Mouse (Mus musculus) lung, embryonic 16.5 days (tissue): ENCODE data around the gene Nav2. TPM values are rescaled to one million over a fixed set of nuclear protein-coding genes. Genes with fewer than 3 reads are reported as not detected.

Source experiments
- ATAC-seq: fragments of 200-750 bp; cut with Nextera tagmentation; 2 replicates; pipeline ENCODE4 v1.8.0; 2017; ENCODE audit warnings: low read depth, mild to moderate bottlenecking, moderate library complexity
- H3K27ac ChIP-seq: fragments of 300-500 bp; sonication (generic); 2 replicates; pipeline ENCODE4 v1.5.1; 2014; ENCODE audit warnings: mild to moderate bottlenecking, control low read depth, low read length
- H3K27me3 ChIP-seq: fragments of 300-500 bp; sonication (generic); 2 replicates; pipeline ENCODE4 v1.6.1; 2014; ENCODE audit warnings: low read depth, low read length, mixed read lengths; ENCODE audit not compliant: control insufficient read depth, insufficient read depth
- H3K36me3 ChIP-seq: fragments of 300-500 bp; sonication (generic); 2 replicates; pipeline ENCODE4 v1.6.1; 2014; ENCODE audit warnings: low read length; ENCODE audit not compliant: control insufficient read depth, insufficient read depth
- H3K4me1 ChIP-seq: fragments of 300-500 bp; sonication (generic); replicated peaks from 2 replicates; pipeline ENCODE4 v1.6.1; 2014; ENCODE audit warnings: low read length, mixed read lengths; ENCODE audit not compliant: control insufficient read depth, insufficient read depth
- H3K4me2 ChIP-seq: fragments of 300-500 bp; sonication (generic); 2 replicates; pipeline ENCODE4 v1.6.1; 2014; ENCODE audit warnings: low read depth, low read length, control low read depth
- H3K4me3 ChIP-seq: fragments of 300-500 bp; sonication (generic); 2 replicates; pipeline ENCODE4 v1.5.1; 2014; ENCODE audit warnings: mild to moderate bottlenecking, low read length, control low read depth
- H3K9ac ChIP-seq: fragments of 300-500 bp; sonication (generic); 2 replicates; pipeline ENCODE4 v1.6.1; 2014; ENCODE audit warnings: low read length, control low read depth
- H3K9me3 ChIP-seq: fragments of 300-500 bp; sonication (generic); 2 replicates; pipeline ENCODE4 v1.6.1; 2016; ENCODE audit warnings: low read length; ENCODE audit not compliant: control insufficient read depth
- WGBS: fragments of 180-500 bp; shearing (Covaris S2); extraction: QIAGEN DNeasy Blood & Tissue Kit; methylation state at CpG from one replicate; pipeline ENCODE4 v1.1.7; 2014; 5-methylcytosine and 5-hydroxymethylcytosine counted together
- polyA plus RNA-seq: library from polyadenylated mRNA; unstranded; fragments of >200 nt; fragmentation: Nextera tagmentation; extraction: Ambion mirVana; gene quantifications from 2 replicates; pipeline ENCODE4 v1.2.1, GENCODE M21; 2015

The Nav2 gene
- polyA plus RNA-seq, 1 experiment from 2014 or later: 27.3 TPM

- ATAC-seq: no peak
- H3K9ac ChIP-seq: no peak overlapping the region
- H3K27ac ChIP-seq: no peak overlapping the region
- no peak overlapping the region for H3K4me3 ChIP-seq
- no peak overlapping the region for H3K4me2 ChIP-seq
- no peaks in the 10 kb centered on the region for H3K27me3 ChIP-seq
- H3K36me3 ChIP-seq: no peaks in the 10 kb centered on the region
- H3K9me3 ChIP-seq: no peaks in the 10 kb centered on the region
- WGBS: 54% methylated on average over 6 of the region's 6 CpGs
- peaks cover 30% of the 10 kb centered on the region for H3K4me1 ChIP-seq
Measured at GRCm38 (mm10) chr7:49301487-49301886, 393.0 kb downstream of the Nav2 start.

- no peak overlapping the region for H3K27ac ChIP-seq
- WGBS: 2% methylated on average over 31 of the region's 31 CpGs
Measured at GRCm38 (mm10) chr7:49303600-49304411, 395.3 kb downstream of the Nav2 start.

GRCm38 (mm10) chr7:49307717-49308116 lies 399.2 kb downstream of the Nav2 start:
- peaks cover 12% of the 10 kb centered on the region for H3K4me1 ChIP-seq
- H3K27ac ChIP-seq: no peak overlapping the region
- 89% methylated on average over 6 of the region's 6 CpGs for WGBS
- no peak for ATAC-seq
- no peaks in the 10 kb centered on the region for H3K36me3 ChIP-seq
- H3K4me3 ChIP-seq: no peak overlapping the region
- H3K4me2 ChIP-seq: no peak overlapping the region
- no peak overlapping the region for H3K9ac ChIP-seq
- H3K27me3 ChIP-seq: no peaks in the 10 kb centered on the region
- no peaks in the 10 kb centered on the region for H3K9me3 ChIP-seq

More at GRCm38 (mm10) chr7:49303600-49304411, 395.3 kb downstream of the Nav2 start:
- peak overlapping the region; percentile 75 for H3K4me2 ChIP-seq
- H3K36me3 ChIP-seq: no peaks in the 10 kb centered on the region
- peak overlapping the region; percentile 51 for H3K9ac ChIP-seq
- peak; percentile 76 for ATAC-seq
- H3K9me3 ChIP-seq: no peaks in the 10 kb centered on the region
- H3K27me3 ChIP-seq: no peaks in the 10 kb centered on the region
- H3K4me1 ChIP-seq: peaks cover 18% of the 10 kb centered on the region
- H3K4me3 ChIP-seq: peak overlapping the region; percentile 48

GRCm38 (mm10) chr7:49309746-49310145 lies 401.2 kb downstream of the Nav2 start:
- no peak for ATAC-seq
- H3K4me1 ChIP-seq: peaks cover 9% of the 10 kb centered on the region; the same call in 1 of the 2 replicates
- H3K4me2 ChIP-seq: no peak overlapping the region
- H3K27me3 ChIP-seq: no peaks in the 10 kb centered on the region
- H3K9me3 ChIP-seq: no peaks in the 10 kb centered on the region
- no peak overlapping the region for H3K9ac ChIP-seq
- H3K27ac ChIP-seq: no peak overlapping the region
- no peak overlapping the region for H3K4me3 ChIP-seq
- WGBS: 61% methylated on average over 5 of the region's 5 CpGs
- no peaks in the 10 kb centered on the region for H3K36me3 ChIP-seq

DNA sequence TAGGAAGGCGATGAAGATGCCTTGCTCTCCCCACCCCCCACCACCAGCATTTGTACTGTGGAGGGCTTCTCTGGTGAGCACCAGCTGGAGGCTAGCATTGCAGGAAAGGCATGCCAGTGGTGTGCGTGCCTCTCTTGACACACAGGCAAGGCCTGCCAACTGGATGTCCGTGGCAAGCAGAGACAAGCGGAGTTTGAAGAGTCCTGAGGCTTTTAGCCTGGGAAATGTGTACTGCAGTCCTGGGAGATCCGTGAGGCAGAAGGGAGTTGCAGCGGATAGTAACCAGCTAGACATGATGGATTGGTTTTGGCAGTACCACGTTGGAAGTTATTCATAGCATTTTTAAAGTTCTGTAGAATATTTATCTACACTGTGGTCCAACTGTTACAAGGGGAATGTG lies 405.4 kb downstream of the Nav2 start:
- H3K4me2 ChIP-seq: no peak overlapping the region
- H3K4me1 ChIP-seq: peaks cover 17% of the 10 kb centered on the region; the same call in 1 of the 2 replicates
- H3K9me3 ChIP-seq: no peaks in the 10 kb centered on the region
- WGBS: 36% methylated on average over 7 of the region's 7 CpGs
- H3K27ac ChIP-seq: no peak overlapping the region
- H3K9ac ChIP-seq: no peak overlapping the region
- H3K27me3 ChIP-seq: no peaks in the 10 kb centered on the region
- no peak overlapping the region for H3K4me3 ChIP-seq
- H3K36me3 ChIP-seq: no peaks in the 10 kb centered on the region
- ATAC-seq: 0 out of 2 replicates have a peak, but pooled peaks have one; percentile 18

DNA sequence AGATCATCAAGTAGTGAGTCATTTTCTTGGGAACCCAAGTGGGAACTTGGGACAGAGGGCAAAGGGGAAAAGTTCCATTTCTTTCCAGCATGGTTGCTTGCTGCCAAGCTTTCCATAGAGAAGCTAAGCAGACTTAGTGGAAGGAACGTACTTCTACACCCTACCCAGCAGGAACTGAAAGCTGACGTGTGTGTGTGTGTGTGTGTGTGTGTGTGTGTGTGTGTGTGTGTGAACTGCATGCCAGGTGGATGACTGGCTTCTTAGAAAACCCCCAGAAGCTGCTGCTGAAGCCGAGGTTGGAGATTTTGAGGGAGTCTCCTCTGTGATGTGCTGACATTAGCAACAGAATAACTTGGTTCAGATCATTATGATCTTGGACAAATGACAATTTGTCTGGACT lies 406.5 kb downstream of the Nav2 start:
- H3K9ac ChIP-seq: no peak overlapping the region
- H3K9me3 ChIP-seq: no peaks in the 10 kb centered on the region
- H3K4me3 ChIP-seq: no peak overlapping the region
- 50% methylated on average over 3 of the region's 3 CpGs for WGBS
- ATAC-seq: no peak
- no peaks in the 10 kb centered on the region for H3K36me3 ChIP-seq
- peaks cover 17% of the 10 kb centered on the region; the same call in 1 of the 2 replicates for H3K4me1 ChIP-seq
- H3K27ac ChIP-seq: no peak overlapping the region
- no peaks in the 10 kb centered on the region for H3K27me3 ChIP-seq
- H3K4me2 ChIP-seq: no peak overlapping the region

- Histone ChIP-seq H3K27ac (no peak overlapping the region), H3K9me3 (no peaks in the 10 kb centered on the region), H3K4me3 (no peak overlapping the region), H3K27me3 (no peaks in the 10 kb centered on the region), H3K9ac (no peak overlapping the region), H3K4me2 (no peak overlapping the region), H3K4me1 (peaks cover 31% of the 10 kb centered on the region), H3K36me3 (no peaks in the 10 kb centered on the region)
- no peak for ATAC-seq
- 65% methylated on average over 3 of the region's 3 CpGs for WGBS
Measured at GRCm38 (mm10) chr7:49316600-49316999, 408.1 kb downstream of the Nav2 start.

- H3K9me3 ChIP-seq: no peaks in the 10 kb centered on the region
- H3K9ac ChIP-seq: no peak overlapping the region
- no peak overlapping the region for H3K4me2 ChIP-seq
- peaks cover 31% of the 10 kb centered on the region for H3K4me1 ChIP-seq
- WGBS: 69% methylated on average over 15 of the region's 15 CpGs
- no peaks in the 10 kb centered on the region for H3K27me3 ChIP-seq
- ATAC-seq: 0 out of 2 replicates have a peak, but pooled peaks have one; percentile 23
- H3K27ac ChIP-seq: no peak overlapping the region
- no peaks in the 10 kb centered on the region for H3K36me3 ChIP-seq
- H3K4me3 ChIP-seq: no peak overlapping the region
Measured at GRCm38 (mm10) chr7:49318183-49318897, 409.8 kb downstream of the Nav2 start.

- no peak overlapping the region for H3K4me3 ChIP-seq
- 62% methylated on average over 8 of the region's 8 CpGs for WGBS
- no peaks in the 10 kb centered on the region for H3K27me3 ChIP-seq
- no peak overlapping the region for H3K9ac ChIP-seq
- peak; percentile 65 for ATAC-seq
- H3K9me3 ChIP-seq: no peaks in the 10 kb centered on the region
- H3K4me2 ChIP-seq: no peak overlapping the region
- H3K27ac ChIP-seq: no peak overlapping the region
- no peaks in the 10 kb centered on the region for H3K36me3 ChIP-seq
- peaks cover 29% of the 10 kb centered on the region for H3K4me1 ChIP-seq
Measured at GRCm38 (mm10) chr7:49318898-49319293, 410.4 kb downstream of the Nav2 start.
